Mouse (Mus musculus) olfactory bulb, adult 2 months (tissue): Measurements from ENCODE around the gene Prkcb.
A peak's percentile ranks its signal among the peaks of the same experiment; 100 is the strongest.

Experiments
- CTCF ChIP-seq: fragments of 200-500 bp; IDR thresholded peaks from 2 replicates; pipeline ENCODE4 v1.5.1; 2012; ENCODE audit warnings: low read depth, mild to moderate bottlenecking, low read length, moderate library complexity; ENCODE audit not compliant: insufficient read depth
- POLR2A ChIP-seq: fragments of 200-500 bp; IDR thresholded peaks from 2 replicates; pipeline ENCODE4 v1.6.1; 2012; ENCODE audit warnings: mild to moderate bottlenecking, low read depth, low read length, moderate library complexity; ENCODE audit not compliant: insufficient read depth

GRCm38 (mm10) chr7:122251197-122252011, 37.1 kb upstream of the Prkcb start:
- TF ChIP-seq CTCF (peak; percentile 84), POLR2A (no peak)
